Mouse (Mus musculus) C2C12 (cell line): Measurements from ENCODE around the gene Clybl. TPM values are rescaled to one million over a fixed set of nuclear protein-coding genes. Genes with fewer than 3 reads are reported as not detected.

ENCODE experiments used
- H3K27me3 ChIP-seq: one replicate; pipeline ENCODE4 v1.6.1; 2011; ENCODE audit not compliant: control insufficient read depth, insufficient read depth, insufficient read length
- H3K36me3 ChIP-seq: one replicate; pipeline ENCODE4 v1.6.1; 2011; ENCODE audit not compliant: control insufficient read depth, insufficient read depth
- H3K4me3 ChIP-seq: one replicate; pipeline ENCODE4 v1.5.1; 2011; ENCODE audit warnings: mild to moderate bottlenecking, control low read depth; ENCODE audit not compliant: poor library complexity, insufficient read depth, severe bottlenecking
- H3K79me2 ChIP-seq: one replicate; pipeline ENCODE4 v1.6.1; 2011; ENCODE audit not compliant: control insufficient read depth, insufficient read depth
- H3K79me3 ChIP-seq: one replicate; pipeline ENCODE4 v1.6.1; 2011; ENCODE audit warnings: low read depth, control low read depth
- H3ac ChIP-seq: one replicate; pipeline ENCODE3; 2011; ENCODE audit warnings: low read depth; ENCODE audit not compliant: control insufficient read depth, insufficient read length
- CEBPB ChIP-seq: IDR thresholded peaks from one replicate; pipeline ENCODE4 v1.6.1; 2011; ENCODE audit warnings: low read depth, mild to moderate bottlenecking, control low read depth, moderate library complexity
- CTCF ChIP-seq: IDR thresholded peaks from one replicate; pipeline ENCODE4 v1.5.1; 2011; ENCODE audit not compliant: control insufficient read depth, insufficient read depth, insufficient read length
- FOSL1 ChIP-seq: IDR thresholded peaks from one replicate; pipeline ENCODE4 v1.8.0; 2011; ENCODE audit warnings: mild to moderate bottlenecking, low read length; ENCODE audit not compliant: poor library complexity, insufficient read depth, severe bottlenecking
- MAX ChIP-seq: IDR thresholded peaks from one replicate; pipeline ENCODE4 v1.6.1; 2011; ENCODE audit warnings: mild to moderate bottlenecking, control low read depth
- MYOD1 ChIP-seq: IDR thresholded peaks from one replicate; pipeline ENCODE4 v1.6.1; 2011; ENCODE audit warnings: low read depth; ENCODE audit not compliant: control insufficient read depth, insufficient read length
- MYOG ChIP-seq: IDR thresholded peaks from one replicate; pipeline ENCODE4 v1.6.1; 2011; ENCODE audit not compliant: control insufficient read depth, insufficient read length; ENCODE audit errors: extremely low read depth
- USF1 ChIP-seq: IDR thresholded peaks from one replicate; pipeline ENCODE4 v1.6.1; 2011; ENCODE audit warnings: low read depth, mild to moderate bottlenecking, control low read depth, moderate library complexity
- polyA plus RNA-seq: library from polyadenylated mRNA; unstranded; fragments of >200 nt; fragmentation: generic; extraction: Trizol; gene quantifications from one replicate; pipeline ENCODE4 v1.2.1, GENCODE M21; 2012; ENCODE audit warnings: missing spikeins

Gene Clybl
- polyA plus RNA-seq, 1 experiment, result 5.2 TPM

- Histone ChIP-seq H3K27me3 (no peaks in the 10 kb centered on the region), H3K4me3 (no peak overlapping the region), H3K79me3 (no peaks in the 10 kb centered on the region), H3K36me3 (no peaks in the 10 kb centered on the region), H3K79me2 (no peaks in the 10 kb centered on the region), H3ac (no peak overlapping the region)
- TF ChIP-seq CEBPB, result no peak
- no peak for TF ChIP-seq FOSL1
- TF ChIP-seq MAX, result no peak
- no peak for TF ChIP-seq CTCF
- TF ChIP-seq MYOD1, result no peak
- TF ChIP-seq MYOG, result no peak
- no peak for TF ChIP-seq USF1
These were observed 6.7 kb downstream of the Clybl start for GRCm38 (mm10) chr14:122188250-122188649.

GRCm38 (mm10) chr14:122189901-122190300 lies 8.4 kb downstream of the Clybl start:
- no peaks in the 10 kb centered on the region for H3K36me3 ChIP-seq
- no peaks in the 10 kb centered on the region for H3K79me3 ChIP-seq
- H3K79me2 ChIP-seq, result no peaks in the 10 kb centered on the region
- H3K27me3 ChIP-seq, result no peaks in the 10 kb centered on the region
- no peak overlapping the region for H3ac ChIP-seq
- no peak overlapping the region for H3K4me3 ChIP-seq
- TF ChIP-seq CEBPB (no peak), USF1 (no peak), FOSL1 (no peak), MYOD1 (no peak), CTCF (no peak), MAX (no peak), MYOG (no peak)

GRCm38 (mm10) chr14:122190527-122190926 lies 9.0 kb downstream of the Clybl start:
- H3K79me2 ChIP-seq, result no peaks in the 10 kb centered on the region
- H3ac ChIP-seq, result no peak overlapping the region
- no peaks in the 10 kb centered on the region for H3K36me3 ChIP-seq
- H3K4me3 ChIP-seq, result no peak overlapping the region
- H3K79me3 ChIP-seq, result no peaks in the 10 kb centered on the region
- TF ChIP-seq FOSL1 (no peak), CEBPB (no peak), MYOG (no peak), MAX (no peak), CTCF (no peak), MYOD1 (no peak), USF1 (no peak)
- no peaks in the 10 kb centered on the region for H3K27me3 ChIP-seq

GRCm38 (mm10) chr14:122190941-122191510 lies 9.5 kb downstream of the Clybl start:
- no peaks in the 10 kb centered on the region for H3K27me3 ChIP-seq
- no peak overlapping the region for H3ac ChIP-seq
- H3K4me3 ChIP-seq, result no peak overlapping the region
- no peaks in the 10 kb centered on the region for H3K79me2 ChIP-seq
- H3K79me3 ChIP-seq, result no peaks in the 10 kb centered on the region
- H3K36me3 ChIP-seq, result no peaks in the 10 kb centered on the region
- TF ChIP-seq CTCF (peak; percentile 77), CEBPB (no peak)

- Histone ChIP-seq H3K36me3 (no peaks in the 10 kb centered on the region), H3K27me3 (no peaks in the 10 kb centered on the region), H3ac (no peak overlapping the region), H3K79me2 (no peaks in the 10 kb centered on the region), H3K4me3 (no peak overlapping the region), H3K79me3 (no peaks in the 10 kb centered on the region)
- TF ChIP-seq MAX, result no peak
- TF ChIP-seq USF1, result no peak
- TF ChIP-seq CTCF, result no peak
- no peak for TF ChIP-seq MYOD1
- no peak for TF ChIP-seq CEBPB
- TF ChIP-seq MYOG, result no peak
- no peak for TF ChIP-seq FOSL1
These were observed 13.1 kb downstream of the Clybl start for GRCm38 (mm10) chr14:122194630-122195029.

GRCm38 (mm10) chr14:122196851-122197250 lies 15.3 kb downstream of the Clybl start:
- no peaks in the 10 kb centered on the region for H3K27me3 ChIP-seq
- H3K79me2 ChIP-seq, result no peaks in the 10 kb centered on the region
- no peaks in the 10 kb centered on the region for H3K79me3 ChIP-seq
- no peaks in the 10 kb centered on the region for H3K36me3 ChIP-seq
- TF ChIP-seq CTCF (no peak), MYOD1 (no peak), MAX (no peak), CEBPB (no peak), FOSL1 (no peak), USF1 (no peak), MYOG (no peak)
- H3ac ChIP-seq, result no peak overlapping the region
- no peak overlapping the region for H3K4me3 ChIP-seq
